Mouse (Mus musculus) lung, adult 2 months (tissue): Measurements from ENCODE around the gene Magea3. TPM values are rescaled to one million over a fixed set of nuclear protein-coding genes. Genes with fewer than 3 reads are reported as not detected.
"Not testable (repeated sequence)": the region's sequence is repeated elsewhere in the genome, so short reads cannot be mapped to it uniquely, and the experiment has no call there.

Source experiments
- DNase-seq: peaks from one replicate; pipeline ENCODE4 v3.0.0; 2022
- H3K4me1 ChIP-seq: fragments of 200-500 bp; 2 replicates; pipeline ENCODE4 v1.6.1; 2011; ENCODE audit warnings: low read length; ENCODE audit not compliant: control insufficient read depth, insufficient read depth
- H3K4me3 ChIP-seq: fragments of 200-500 bp; replicated peaks from 2 replicates; pipeline ENCODE3; 2011; ENCODE audit warnings: low read depth, mild to moderate bottlenecking, control low read depth, low read length; ENCODE audit errors: extremely low read depth
- WGBS: fragments of 180-500 bp; shearing (Covaris S2); methylation state at CpG from one replicate; pipeline ENCODE4 v1.1.7; 2018; 5-methylcytosine and 5-hydroxymethylcytosine counted together
- polyA plus RNA-seq: library from polyadenylated mRNA; depleted of rRNA; stranded (reverse); fragments of >200 nt; gene quantifications from 2 replicates; pipeline ENCODE4 v1.2.3, GENCODE M21; 2012; rRNA removed

Gene Magea3
- polyA plus RNA-seq = not detected in 2 replicates

GRCm38 (mm10) chrX:154949405-154949804 lies at the start of gene Magea3:
TSS of gene Magea3 (minus strand) at chrX:154949505.
- WGBS = 30% methylated on average over 1 of the region's 1 CpGs
- not testable (repeated sequence) for H3K4me3 ChIP-seq, H3K4me1 ChIP-seq, DNase-seq

- DNase-seq, H3K4me1 ChIP-seq, H3K4me3 ChIP-seq: not testable (repeated sequence)
- WGBS = 82% methylated on average over 11 of the region's 11 CpGs
Observed at GRCm38 (mm10) chrX:154995750-154996149, 46.4 kb upstream of the Magea3 start, which contains the start of gene Magea8. TSS of gene Magea8 (minus strand) at chrX:154995850.

GRCm38 (mm10) chrX:154935887-154936286 lies 13.4 kb downstream of the Magea3 start, which contains the start of gene Magea6:
TSS of gene Magea6 (minus strand) at chrX:154935987.
- WGBS = 54% methylated on average over 1 of the region's 1 CpGs

More at GRCm38 (mm10) chrX:154935887-154936286, 13.4 kb downstream of the Magea3 start, which contains the start of gene Magea6:
- H3K4me1 ChIP-seq, H3K4me3 ChIP-seq, DNase-seq: not testable (repeated sequence)

Other genes with a start within 250 kb of the Magea3 start
- not detected in 2 replicates for gene Cldn34b1, start 59.2 kb downstream of the Magea3 start, polyA plus RNA-seq
- not detected in 2 replicates for gene Magea6, start 13.5 kb downstream of the Magea3 start, polyA plus RNA-seq
- not detected in 2 replicates for gene Magea8, start 46.3 kb upstream of the Magea3 start, polyA plus RNA-seq
- not detected in 2 replicates for gene Magea5, start 113.6 kb upstream of the Magea3 start, polyA plus RNA-seq
- not detected in 2 replicates for gene Magea1, start 140.3 kb upstream of the Magea3 start, polyA plus RNA-seq
- not detected in 2 replicates for gene Magea2, start 144.2 kb upstream of the Magea3 start, polyA plus RNA-seq
- not detected in 2 replicates for gene Cldn34b2, start 178.9 kb upstream of the Magea3 start, polyA plus RNA-seq